Mouse (Mus musculus): ENCODE results near the gene Irgm2.
"Not testable (repeated sequence)": the region's sequence is repeated elsewhere in the genome, so short reads cannot be mapped to it uniquely, and the experiment has no call there.

Gene Irgm2

DNA sequence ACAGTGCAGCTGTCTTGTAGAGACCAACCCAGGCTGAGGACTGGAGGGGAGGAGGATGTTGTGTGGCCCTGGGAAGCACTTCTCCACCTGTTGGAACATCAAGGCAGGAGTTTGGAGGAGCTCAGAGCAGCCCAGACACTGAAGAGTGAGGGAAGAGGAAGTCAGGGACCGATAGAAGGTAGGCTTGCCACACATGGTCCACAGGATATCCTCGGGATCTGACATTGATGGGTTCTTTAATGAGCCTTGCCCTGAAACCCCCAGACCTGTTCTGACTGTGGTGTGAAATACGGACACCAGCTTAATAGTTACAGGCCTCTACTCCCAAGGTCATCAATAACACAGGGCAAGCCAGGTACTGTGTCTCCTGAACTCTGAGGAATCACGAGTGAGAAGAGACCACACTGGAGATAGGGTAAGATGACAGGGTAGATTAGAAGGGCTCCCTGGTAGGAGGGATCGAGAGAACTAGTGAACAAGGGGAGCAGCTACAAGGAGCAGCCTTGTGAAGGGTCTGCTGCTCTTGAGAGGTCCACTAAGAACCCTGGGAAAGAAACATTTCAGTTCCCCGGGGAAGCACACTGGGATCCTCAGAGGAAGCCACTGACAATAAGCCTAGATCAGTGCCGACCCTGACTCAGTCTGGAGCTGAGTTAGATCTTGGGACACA is 14.4 kb downstream of the Irgm2 start:
- no peak for DNase-seq (ENCODE audit: low spot score)

DNA sequence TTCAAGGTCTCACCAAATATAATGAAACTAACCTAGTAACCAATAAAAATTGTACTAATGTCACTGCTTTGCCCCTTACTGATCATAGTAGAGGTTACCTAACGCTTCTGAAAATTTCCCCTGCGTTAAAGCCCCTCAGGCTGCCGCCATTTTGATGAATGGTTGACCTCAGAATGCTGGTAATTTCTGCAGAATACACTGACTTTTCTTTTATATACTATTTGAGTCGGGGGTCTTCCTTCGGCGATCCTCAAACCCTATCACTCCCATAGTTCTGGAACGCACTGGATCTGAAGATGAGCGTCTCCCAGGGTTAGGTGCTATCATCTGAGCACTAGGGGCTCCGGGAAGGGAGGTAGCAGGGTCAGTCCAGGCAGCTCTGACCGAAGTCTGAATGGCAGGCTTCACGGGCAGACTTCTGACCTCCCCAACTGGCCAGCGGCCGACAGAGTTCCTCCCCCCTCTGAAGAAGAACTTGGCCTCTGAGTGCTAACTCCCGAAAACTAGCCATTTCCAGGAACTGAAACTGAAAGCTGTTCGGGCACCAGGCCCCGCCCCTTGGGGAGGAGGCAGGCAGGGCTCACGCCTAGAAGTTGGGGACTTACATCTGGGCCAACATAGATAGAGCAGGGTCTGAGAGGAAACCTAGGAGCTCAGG is 15.1 kb downstream of the Irgm2 start:
- peak; percentile 84 for DNase-seq (ENCODE audit: low spot score)

DNA sequence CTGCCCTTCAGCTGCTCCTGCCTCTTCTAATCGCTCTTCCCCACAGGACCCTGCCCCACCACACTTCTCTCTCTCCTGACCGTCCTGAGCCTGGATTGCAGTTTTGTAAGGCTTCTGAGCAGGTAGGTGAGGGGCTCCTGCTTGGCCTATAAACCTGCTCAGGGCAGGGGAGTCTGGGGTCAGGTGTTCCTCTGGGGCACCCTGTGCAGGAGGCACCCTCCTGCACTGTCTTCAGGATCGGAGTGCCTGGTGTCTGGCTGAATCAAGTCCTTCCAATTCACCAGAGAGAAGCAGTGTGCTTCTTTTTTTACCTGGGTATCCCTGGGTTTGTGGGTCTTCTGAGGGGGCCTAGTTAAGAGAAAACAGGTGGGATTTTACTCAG is 15.6 kb downstream of the Irgm2 start:
- not testable (repeated sequence) for DNase-seq (ENCODE audit: low spot score)

GRCm38 (mm10) chr11:58215814-58216213 is 16.4 kb downstream of the Irgm2 start:
- no peak for DNase-seq (ENCODE audit: low spot score)

GRCm38 (mm10) chr11:58216823-58217222 is 17.4 kb downstream of the Irgm2 start:
- no peak for DNase-seq (ENCODE audit: low spot score)

DNA sequence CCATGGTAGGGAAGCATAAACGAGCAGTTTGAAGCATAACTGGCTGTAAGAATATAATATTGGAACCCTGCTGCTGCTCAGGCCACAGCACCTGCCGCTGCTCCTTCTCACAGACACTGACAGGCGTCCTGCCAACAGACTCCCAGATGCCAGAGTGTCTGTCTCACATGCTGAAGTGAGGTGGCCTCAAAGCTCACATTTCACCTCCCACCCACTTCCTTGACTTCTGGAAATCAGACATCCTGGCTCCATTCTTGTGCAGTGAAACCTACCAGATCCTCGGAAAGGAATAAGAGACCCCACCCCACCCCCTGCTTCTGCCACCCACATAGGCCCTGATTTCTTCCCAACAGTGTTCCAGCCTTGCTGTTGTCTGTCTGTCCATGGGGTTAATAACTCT is 24.3 kb downstream of the Irgm2 start:
- no peak for DNase-seq (ENCODE audit: low spot score)

DNA sequence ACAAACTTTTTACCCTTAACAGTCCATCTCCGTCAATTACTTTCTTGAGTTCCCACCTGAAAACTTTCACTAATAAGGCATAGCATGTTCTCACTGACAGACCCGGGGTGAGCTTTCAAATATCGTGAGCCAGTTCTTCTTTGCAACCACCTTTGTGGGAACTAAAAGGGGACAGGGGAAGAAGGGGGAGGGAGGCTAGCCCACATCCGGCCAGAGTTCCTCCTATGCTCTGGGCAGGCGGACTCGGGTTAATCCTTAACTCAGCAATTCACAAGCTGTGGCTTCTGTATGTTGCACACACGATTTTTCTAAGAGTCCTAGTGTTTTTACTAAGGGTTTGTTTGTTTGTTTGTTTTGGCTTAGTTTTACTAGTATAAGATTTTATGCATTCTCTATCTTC is 24.9 kb downstream of the Irgm2 start:
- DNase-seq (ENCODE audit: low spot score): peak; percentile 61

DNA sequence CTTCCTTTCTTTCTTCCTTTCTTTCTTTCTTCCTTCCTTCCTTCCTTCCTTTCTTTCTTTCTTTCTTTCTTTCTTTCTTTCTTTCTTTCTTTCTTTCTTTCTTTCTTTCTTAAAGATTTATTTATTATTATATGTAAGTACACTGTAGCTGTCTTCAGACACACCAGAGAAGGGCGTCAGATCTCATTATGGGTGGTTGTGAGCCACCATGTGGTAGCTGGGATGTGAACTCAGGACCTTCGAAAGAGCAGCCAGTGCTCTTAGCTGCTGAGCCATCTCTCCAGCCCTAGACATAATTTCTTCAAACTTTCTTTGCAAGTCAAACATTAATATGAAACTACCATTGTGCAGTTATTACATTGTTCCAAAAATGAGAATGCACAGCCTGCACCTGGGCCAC is 25.5 kb downstream of the Irgm2 start:
- not testable (repeated sequence) for DNase-seq (ENCODE audit: low spot score)

GRCm38 (mm10) chr11:58225655-58226054 is 26.2 kb downstream of the Irgm2 start:
- peak; percentile 79 for DNase-seq (ENCODE audit: low spot score)

- no peak for DNase-seq (ENCODE audit: low spot score)
These were observed 27.0 kb downstream of the Irgm2 start for GRCm38 (mm10) chr11:58226425-58226824.

DNA sequence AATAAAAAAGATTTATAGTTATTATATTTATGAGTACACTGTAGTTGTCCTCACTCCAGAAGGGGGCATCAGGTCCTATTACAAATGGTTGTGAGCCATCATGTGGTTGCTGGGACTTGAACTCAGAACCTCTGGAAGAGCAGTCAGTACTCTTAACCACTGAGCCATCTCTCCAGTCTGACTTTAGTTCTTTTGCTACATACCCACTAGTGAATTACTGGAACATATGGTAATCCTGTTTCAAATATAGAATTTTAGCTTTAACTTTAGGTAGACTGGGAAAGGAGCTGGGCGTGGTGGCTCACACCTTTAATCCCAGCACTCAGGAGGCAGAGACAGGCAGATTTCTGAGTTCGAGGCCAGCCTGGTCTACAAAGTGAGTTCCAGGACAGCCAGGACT is 28.6 kb downstream of the Irgm2 start:
- DNase-seq (ENCODE audit: low spot score): not testable (repeated sequence)

DNA sequence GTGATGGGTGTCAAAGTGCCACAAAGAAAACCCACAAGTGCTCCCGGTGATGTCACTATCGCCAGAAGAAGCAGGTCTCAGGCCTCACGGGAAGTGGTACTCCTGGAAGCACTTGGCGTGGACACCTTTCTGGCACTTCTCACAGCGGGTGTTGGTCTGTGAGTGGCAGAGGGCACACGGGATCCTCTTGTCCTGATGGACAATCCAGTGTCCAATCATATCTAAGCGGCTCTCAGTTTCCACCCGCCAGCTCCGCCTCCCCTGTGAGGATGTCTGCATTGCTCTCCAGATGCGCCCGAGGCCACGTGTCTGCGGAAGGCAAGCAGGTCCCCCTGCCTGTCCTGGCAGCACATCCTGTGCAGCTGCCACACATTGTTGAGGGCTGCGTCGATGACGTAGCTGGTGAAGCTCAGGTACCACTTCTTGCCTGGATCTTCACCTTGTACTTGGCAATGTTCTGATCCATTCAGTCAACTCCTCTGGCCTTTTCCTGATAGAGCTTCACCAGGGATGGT is 31.0 kb downstream of the Irgm2 start:
- no peak for DNase-seq (ENCODE audit: low spot score)

DNA sequence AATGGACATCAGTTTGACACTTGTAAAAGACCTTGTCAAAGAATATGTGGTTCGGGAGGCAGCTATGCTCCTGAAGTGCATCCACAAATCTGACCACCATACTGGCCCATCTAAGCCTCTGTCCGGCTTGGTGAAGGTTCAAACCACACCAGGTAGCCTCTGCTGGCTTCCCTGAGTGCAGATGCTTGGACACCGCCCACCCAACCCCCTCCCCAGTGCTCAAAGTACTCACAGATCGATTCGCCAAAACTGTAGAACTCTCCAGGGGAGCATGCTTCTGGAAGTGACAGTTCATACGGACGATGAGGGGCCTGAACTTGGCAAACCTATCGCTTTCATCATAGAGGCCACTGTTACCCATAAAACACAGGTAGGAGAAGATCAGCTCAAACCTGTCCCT is 31.7 kb downstream of the Irgm2 start:
- no peak for DNase-seq (ENCODE audit: low spot score)

GRCm38 (mm10) chr11:58234551-58234950 is 35.1 kb downstream of the Irgm2 start:
- not testable (repeated sequence) for DNase-seq (ENCODE audit: low spot score)

DNA sequence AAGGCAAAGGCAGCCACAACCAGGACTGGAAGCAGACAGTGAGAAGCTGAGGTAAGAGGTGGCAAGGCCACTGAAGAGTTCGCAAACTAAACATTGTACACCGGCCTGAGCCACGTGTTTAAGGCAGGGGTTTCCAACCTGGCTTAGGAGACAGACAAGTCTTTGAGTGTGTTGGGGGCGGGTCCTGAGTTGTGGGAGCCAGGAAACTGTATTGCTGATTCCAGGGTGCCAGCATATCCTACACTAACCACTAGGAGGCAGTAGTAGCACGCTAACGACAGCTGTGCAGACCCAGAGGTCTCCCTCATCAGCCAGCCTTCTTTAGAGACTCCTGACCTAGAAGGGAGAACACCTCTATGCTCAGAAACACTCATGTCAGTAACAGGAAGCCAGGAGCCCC is 35.7 kb downstream of the Irgm2 start:
- peak; percentile 32 for DNase-seq (ENCODE audit: low spot score)

GRCm38 (mm10) chr11:58238840-58239791 is 39.7 kb downstream of the Irgm2 start:
- peak; percentile 87 for DNase-seq (ENCODE audit: low spot score)

DNA sequence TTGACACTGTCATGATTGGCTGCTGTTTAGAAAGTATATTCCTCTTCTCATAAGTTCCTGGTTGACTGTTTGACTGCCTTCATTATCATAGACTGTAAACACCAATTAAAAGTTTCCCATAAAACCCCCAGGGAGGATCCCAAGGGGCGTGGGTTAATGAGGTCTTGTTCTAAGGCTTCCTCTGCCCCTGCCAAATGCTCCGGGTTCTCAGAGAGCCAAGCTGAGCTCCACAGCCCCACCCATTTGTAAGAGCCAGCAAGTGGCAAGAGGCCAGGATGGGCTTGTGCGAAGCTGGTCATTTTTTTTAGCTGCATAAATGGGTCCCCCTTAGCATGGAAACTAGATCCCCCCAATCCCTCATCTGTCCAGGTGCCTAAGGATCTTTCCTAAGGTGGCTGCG is 47.9 kb downstream of the Irgm2 start:
- no peak for DNase-seq (ENCODE audit: low spot score)

DNA sequence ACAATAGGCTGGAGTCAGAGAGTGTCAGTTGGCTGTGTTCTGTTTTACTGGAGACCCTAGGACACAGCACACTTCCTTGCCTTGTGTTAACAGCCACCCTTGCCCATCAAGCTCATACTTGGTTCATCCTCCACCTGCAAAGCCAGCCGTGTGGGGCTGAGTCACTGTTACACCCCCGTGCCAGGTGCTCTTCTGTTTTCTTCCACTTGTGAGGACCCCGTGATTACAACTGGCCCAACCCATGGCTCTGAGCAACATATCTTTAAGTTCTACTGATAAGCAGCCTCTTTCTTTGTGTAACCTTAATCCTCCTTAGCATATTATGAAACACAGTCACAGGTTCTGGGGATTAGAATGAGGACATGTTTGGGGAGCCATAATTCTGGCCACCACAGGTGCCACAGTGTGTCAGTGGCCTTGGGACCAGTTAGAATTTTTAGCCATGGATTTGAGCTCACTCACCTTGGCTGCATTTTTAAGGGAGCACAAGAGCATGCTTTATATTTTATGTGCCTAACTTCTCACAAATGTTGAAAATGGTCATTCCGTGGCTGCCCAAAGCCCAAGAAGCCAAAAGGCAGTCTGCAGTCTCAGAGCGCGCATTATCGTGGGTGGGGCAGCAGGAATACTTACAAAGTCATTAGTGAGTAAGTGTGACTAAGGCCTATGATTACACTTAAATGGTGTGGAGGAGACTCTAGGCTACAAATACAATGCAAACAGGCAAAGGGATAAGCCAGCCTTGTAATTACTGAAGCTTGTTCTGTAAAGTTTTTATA is 50.0 kb downstream of the Irgm2 start:
- no peak for DNase-seq (ENCODE audit: low spot score)

DNA sequence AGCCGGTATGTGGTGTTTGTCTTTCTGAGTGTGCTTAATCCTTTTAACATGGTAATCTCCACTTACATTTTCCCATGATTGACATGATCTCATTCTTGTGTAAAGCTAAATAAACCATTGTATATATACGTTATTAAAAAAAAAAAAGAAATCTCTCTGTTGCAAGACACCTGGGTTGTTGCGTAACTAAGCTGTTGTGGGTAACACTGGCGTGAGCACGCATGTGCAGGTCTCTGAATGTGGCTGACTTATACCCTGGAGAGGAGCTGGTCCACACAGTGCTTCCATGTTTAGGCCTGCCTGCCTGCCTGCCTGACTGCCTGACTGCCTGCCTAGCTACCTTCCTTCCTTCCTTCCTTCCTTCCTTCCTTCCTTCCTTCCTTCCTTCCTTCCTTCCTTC is 51.1 kb downstream of the Irgm2 start:
- DNase-seq (ENCODE audit: low spot score): no peak

- no peak for DNase-seq (ENCODE audit: low spot score)
These were observed 55.0 kb downstream of the Irgm2 start for GRCm38 (mm10) chr11:58254411-58254810.

DNA sequence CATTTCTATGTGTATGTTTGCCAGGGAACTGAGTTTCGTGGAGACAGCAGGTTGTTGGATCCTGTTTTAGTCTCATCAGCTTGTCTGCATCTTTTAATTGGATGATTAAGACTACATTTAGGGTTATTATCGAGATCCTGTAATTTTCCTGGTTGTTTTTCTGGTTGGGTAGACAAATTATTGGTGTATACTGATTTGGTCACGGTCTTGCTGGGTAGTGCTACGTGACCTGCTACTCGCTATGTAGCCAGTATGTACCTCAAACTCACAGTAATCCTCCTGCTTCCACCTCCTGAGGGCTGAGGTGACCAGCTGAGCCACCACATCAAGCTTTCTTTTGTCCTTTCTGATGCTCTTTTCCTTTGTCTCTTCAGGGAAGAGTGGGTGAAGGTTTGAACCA is 58.4 kb downstream of the Irgm2 start:
- no peak for DNase-seq (ENCODE audit: low spot score)

GRCm38 (mm10) chr11:58260156-58260555 is 60.7 kb downstream of the Irgm2 start:
- no peak for DNase-seq (ENCODE audit: low spot score)
